Mouse (Mus musculus) ES-Bruce4 (cell line): ENCODE data around the gene Ccdc40.
A peak's percentile ranks its signal among the peaks of the same experiment; 100 is the strongest.

ENCODE experiments used
- CTCF ChIP-seq: IDR thresholded peaks from one replicate; pipeline ENCODE4 v1.8.1; 2011; ENCODE audit warnings: low read depth, low read length
- POLR2A ChIP-seq: IDR thresholded peaks from one replicate; pipeline ENCODE4 v1.8.1; 2011; ENCODE audit warnings: low read length; ENCODE audit not compliant: insufficient read depth

DNA sequence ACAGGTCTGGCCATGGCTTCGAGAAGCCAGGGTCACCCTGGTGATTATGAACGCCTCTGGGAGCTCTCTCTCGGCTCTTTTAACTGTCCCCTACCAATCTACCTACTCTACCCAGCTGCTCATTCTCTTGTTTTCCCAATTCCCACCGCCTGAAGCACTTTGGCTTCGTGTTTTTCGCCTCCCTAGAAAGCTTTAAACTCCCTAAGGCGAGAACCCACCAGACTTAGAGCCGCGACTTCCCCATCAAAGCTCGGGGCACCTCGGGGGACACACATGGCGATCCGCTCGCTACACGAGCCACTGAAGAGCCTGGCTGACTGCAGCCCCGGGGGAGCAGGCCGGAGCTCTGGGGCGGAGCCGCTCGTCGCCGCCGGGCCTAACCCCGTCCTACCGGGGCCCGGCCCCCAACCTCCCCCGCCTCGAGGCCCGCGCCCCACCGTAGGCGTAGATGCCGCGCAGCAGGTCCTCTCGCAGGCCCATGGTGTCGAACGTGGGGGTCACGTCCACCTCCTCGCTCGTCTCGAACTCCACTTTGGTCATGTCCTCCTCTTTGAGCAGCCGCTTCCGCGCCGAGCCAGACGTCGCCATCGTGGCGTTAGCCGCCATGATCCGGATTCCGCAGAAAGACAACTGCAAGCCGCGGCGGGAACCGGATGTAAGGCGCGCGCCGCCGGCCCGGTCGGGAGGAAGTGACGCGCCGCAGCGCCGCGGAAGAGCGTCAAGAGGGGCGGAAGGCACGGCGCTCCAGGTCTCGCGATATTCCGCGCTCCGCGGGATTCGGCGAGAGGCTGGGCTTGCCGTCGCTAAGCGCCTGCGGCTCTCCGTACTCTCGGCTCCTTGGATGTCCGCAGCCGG lies 71.2 kb downstream of the Ccdc40 start, which contains the start of gene Eif4a3:
- TF ChIP-seq CTCF (no peak), POLR2A (peak; percentile 46)
